Mouse (Mus musculus) liver, embryonic 12.5 days (tissue): Measurements from ENCODE around the gene Slc20a1. TPM values are rescaled to one million over a fixed set of nuclear protein-coding genes. Genes with fewer than 3 reads are reported as not detected.
A peak's percentile ranks its signal among the peaks of the same experiment; 100 is the strongest.

Experiments used
- ATAC-seq: fragments of 200-750 bp; cut with Nextera tagmentation; 2 replicates; pipeline ENCODE4 v1.8.0; 2017; ENCODE audit warnings: moderate number of reproducible peaks, mild to moderate bottlenecking, moderate library complexity
- H3K27ac ChIP-seq: fragments of 300-500 bp; sonication (generic); 2 replicates; pipeline ENCODE4 v1.5.1; 2016; ENCODE audit warnings: mild to moderate bottlenecking
- H3K27me3 ChIP-seq: fragments of 300-500 bp; sonication (generic); replicated peaks from 2 replicates; pipeline ENCODE4 v1.6.1; 2016; ENCODE audit warnings: mild to moderate bottlenecking, moderate library complexity
- H3K36me3 ChIP-seq: fragments of 300-500 bp; sonication (generic); 2 replicates; pipeline ENCODE4 v1.6.1; 2016; ENCODE audit warnings: mild to moderate bottlenecking, moderate library complexity
- H3K4me1 ChIP-seq: fragments of 300-500 bp; sonication (generic); 2 replicates; pipeline ENCODE4 v1.6.1; 2016
- H3K4me2 ChIP-seq: fragments of 300-500 bp; sonication (generic); 2 replicates; pipeline ENCODE4 v1.6.1; 2016; ENCODE audit warnings: mild to moderate bottlenecking, moderate library complexity
- H3K4me3 ChIP-seq: fragments of 300-500 bp; sonication (generic); 2 replicates; pipeline ENCODE4 v1.5.1; 2016; ENCODE audit warnings: mild to moderate bottlenecking, moderate library complexity
- H3K9ac ChIP-seq: fragments of 300-500 bp; sonication (generic); 2 replicates; pipeline ENCODE4 v1.6.1; 2016; ENCODE audit warnings: mild to moderate bottlenecking, moderate library complexity
- H3K9me3 ChIP-seq: fragments of 300-500 bp; sonication (generic); replicated peaks from 2 replicates; pipeline ENCODE4 v1.6.1; 2016; ENCODE audit warnings: mild to moderate bottlenecking, moderate library complexity
- WGBS: fragments of 180-500 bp; shearing (Covaris S2); methylation state at CpG from one replicate; pipeline ENCODE4 v1.1.7; 2016; ENCODE audit not compliant: insufficient replicate concordance; 5-methylcytosine and 5-hydroxymethylcytosine counted together
- polyA plus RNA-seq: library from polyadenylated mRNA; unstranded; fragments of >200 nt; fragmentation: Nextera tagmentation; extraction: Ambion mirVana; gene quantifications from 2 replicates; pipeline ENCODE4 v1.2.1, GENCODE M21; 2016

Slc20a1 gene
- polyA plus RNA-seq: 76.2 and 78.4 TPM in 2 replicates

- Histone ChIP-seq H3K36me3 (peaks cover 44% of the 10 kb centered on the region), H3K4me1 (peaks cover 68% of the 10 kb centered on the region), H3K4me3 (peak within 1 kb of the TSS; percentile 95), H3K9me3 (no peaks in the 10 kb centered on the region), H3K27me3 (no peaks in the 10 kb centered on the region), H3K4me2 (peak within 1 kb of the TSS; percentile 95), H3K27ac (peak within 1 kb of the TSS; percentile 97), H3K9ac (peak within 1 kb of the TSS; percentile 99)
- WGBS: under 1% methylated on average over 92 of the region's 96 CpGs
- ATAC-seq: peak; percentile 97
Measured at GRCm38 (mm10) chr2:129198436-129199327, at the start of gene Slc20a1. Gene Slc20a1, plus strand, starts transcription at chr2:129198764.

- H3K9ac ChIP-seq: no peak overlapping the region
- H3K4me3 ChIP-seq: no peak overlapping the region
- no peak for ATAC-seq
- H3K27ac ChIP-seq: no peak overlapping the region
- H3K27me3 ChIP-seq: no peaks in the 10 kb centered on the region
- no peaks in the 10 kb centered on the region for H3K9me3 ChIP-seq
- WGBS: 60% methylated on average over 2 of the region's 2 CpGs
- no peaks in the 10 kb centered on the region for H3K4me1 ChIP-seq
- H3K36me3 ChIP-seq: no peaks in the 10 kb centered on the region
- no peak overlapping the region for H3K4me2 ChIP-seq
Measured at GRCm38 (mm10) chr2:129148836-129149235, 49.7 kb upstream of the Slc20a1 start.

- Histone ChIP-seq H3K9ac (no peak overlapping the region), H3K4me2 (no peak overlapping the region), H3K9me3 (no peaks in the 10 kb centered on the region), H3K27me3 (no peaks in the 10 kb centered on the region), H3K36me3 (no peaks in the 10 kb centered on the region), H3K4me3 (no peak overlapping the region), H3K4me1 (no peaks in the 10 kb centered on the region), H3K27ac (no peak overlapping the region)
- WGBS: 72% methylated on average over 5 of the region's 5 CpGs
- ATAC-seq: no peak
Measured at GRCm38 (mm10) chr2:129150386-129150785, 48.2 kb upstream of the Slc20a1 start.

GRCm38 (mm10) chr2:129151111-129151510 is 47.5 kb upstream of the Slc20a1 start:
- Histone ChIP-seq H3K4me3 (no peak overlapping the region), H3K9me3 (no peaks in the 10 kb centered on the region), H3K4me1 (no peaks in the 10 kb centered on the region), H3K9ac (no peak overlapping the region), H3K27ac (no peak overlapping the region), H3K36me3 (no peaks in the 10 kb centered on the region), H3K27me3 (no peaks in the 10 kb centered on the region), H3K4me2 (no peak overlapping the region)
- no peak for ATAC-seq
- 68% methylated on average over 9 of the region's 9 CpGs for WGBS

- H3K4me3 ChIP-seq: no peak overlapping the region
- H3K27ac ChIP-seq: no peak overlapping the region
- H3K4me2 ChIP-seq: no peak overlapping the region
- WGBS: 68% methylated on average over 1 of the region's 1 CpGs
- no peaks in the 10 kb centered on the region for H3K27me3 ChIP-seq
- no peak overlapping the region for H3K9ac ChIP-seq
- no peaks in the 10 kb centered on the region for H3K36me3 ChIP-seq
- ATAC-seq: no peak
- H3K4me1 ChIP-seq: no peaks in the 10 kb centered on the region
- H3K9me3 ChIP-seq: no peaks in the 10 kb centered on the region
Measured at GRCm38 (mm10) chr2:129152751-129153150, 45.8 kb upstream of the Slc20a1 start.

GRCm38 (mm10) chr2:129164815-129165214 is 33.7 kb upstream of the Slc20a1 start:
- no peak overlapping the region for H3K4me2 ChIP-seq
- no peak overlapping the region for H3K27ac ChIP-seq
- WGBS: 49% methylated on average over 5 of the region's 5 CpGs

GRCm38 (mm10) chr2:129166466-129167463 is 31.8 kb upstream of the Slc20a1 start:
- no peak overlapping the region for H3K4me3 ChIP-seq
- H3K9ac ChIP-seq: no peak overlapping the region
- no peaks in the 10 kb centered on the region for H3K36me3 ChIP-seq
- no peaks in the 10 kb centered on the region for H3K9me3 ChIP-seq
- H3K4me2 ChIP-seq: no peak overlapping the region
- H3K27me3 ChIP-seq: no peaks in the 10 kb centered on the region
- no peaks in the 10 kb centered on the region for H3K4me1 ChIP-seq
- H3K27ac ChIP-seq: no peak overlapping the region
- no peak for ATAC-seq
- 54% methylated on average over 10 of the region's 10 CpGs for WGBS

More at GRCm38 (mm10) chr2:129164815-129165214, 33.7 kb upstream of the Slc20a1 start:
- Histone ChIP-seq H3K9ac (no peak overlapping the region), H3K9me3 (no peaks in the 10 kb centered on the region), H3K36me3 (no peaks in the 10 kb centered on the region), H3K4me3 (no peak overlapping the region), H3K4me1 (no peaks in the 10 kb centered on the region), H3K27me3 (no peaks in the 10 kb centered on the region)
- ATAC-seq: no peak

- H3K4me2 ChIP-seq: no peak overlapping the region
Measured at GRCm38 (mm10) chr2:129173386-129173785, 25.2 kb upstream of the Slc20a1 start.

GRCm38 (mm10) chr2:129174474-129174873 is 24.1 kb upstream of the Slc20a1 start:
- no peaks in the 10 kb centered on the region for H3K9me3 ChIP-seq
- H3K4me1 ChIP-seq: peaks cover 13% of the 10 kb centered on the region; the same call in 1 of the 2 replicates
- WGBS: 35% methylated on average over 7 of the region's 7 CpGs
- no peak overlapping the region for H3K4me3 ChIP-seq
- H3K36me3 ChIP-seq: no peaks in the 10 kb centered on the region
- H3K27me3 ChIP-seq: peaks cover 8% of the 10 kb centered on the region; the same call in 1 of the 2 replicates
- no peak overlapping the region for H3K9ac ChIP-seq
- H3K4me2 ChIP-seq: no peak overlapping the region
- no peak overlapping the region for H3K27ac ChIP-seq
- peak; percentile 68 for ATAC-seq

More at GRCm38 (mm10) chr2:129173386-129173785, 25.2 kb upstream of the Slc20a1 start:
- Histone ChIP-seq H3K9ac (no peak overlapping the region), H3K4me1 (peaks cover 8% of the 10 kb centered on the region; the same call in 1 of the 2 replicates), H3K27ac (no peak overlapping the region), H3K9me3 (no peaks in the 10 kb centered on the region), H3K36me3 (no peaks in the 10 kb centered on the region), H3K27me3 (peaks cover 8% of the 10 kb centered on the region; the same call in 1 of the 2 replicates), H3K4me3 (no peak overlapping the region)
- WGBS: 51% methylated on average over 10 of the region's 10 CpGs
- no peak for ATAC-seq

GRCm38 (mm10) chr2:129175636-129176035 is 22.9 kb upstream of the Slc20a1 start:
- no peaks in the 10 kb centered on the region for H3K36me3 ChIP-seq
- H3K4me1 ChIP-seq: peaks cover 17% of the 10 kb centered on the region; the same call in 1 of the 2 replicates
- H3K27me3 ChIP-seq: peaks cover 8% of the 10 kb centered on the region; the same call in 1 of the 2 replicates
- no peak overlapping the region for H3K4me3 ChIP-seq
- no peak overlapping the region for H3K4me2 ChIP-seq
- WGBS: 10% methylated on average over 2 of the region's 2 CpGs
- H3K9me3 ChIP-seq: no peaks in the 10 kb centered on the region
- H3K27ac ChIP-seq: no peak overlapping the region
- no peak for ATAC-seq
- H3K9ac ChIP-seq: no peak overlapping the region

- H3K9me3 ChIP-seq: no peaks in the 10 kb centered on the region
- H3K27ac ChIP-seq: no peak overlapping the region
- peaks cover 21% of the 10 kb centered on the region for H3K4me1 ChIP-seq
- no peak overlapping the region for H3K9ac ChIP-seq
- 61% methylated on average over 12 of the region's 12 CpGs for WGBS
- no peak for ATAC-seq
- H3K36me3 ChIP-seq: no peaks in the 10 kb centered on the region
- peaks cover 8% of the 10 kb centered on the region; the same call in 1 of the 2 replicates for H3K27me3 ChIP-seq
- H3K4me3 ChIP-seq: no peak overlapping the region
- no peak overlapping the region for H3K4me2 ChIP-seq
Measured at GRCm38 (mm10) chr2:129176676-129177420, 21.7 kb upstream of the Slc20a1 start.
